Mouse (Mus musculus) retina, embryonic 14.5 days (tissue): ENCODE measurements around the gene Mapk8ip1.

Experiments used
- DNase-seq: peaks from one replicate; pipeline ENCODE4 v3.0.0-alpha.2; 2015; ENCODE audit warnings: low spot score

Gene Mapk8ip1

GRCm38 (mm10) chr2:92372767-92373436 is 28.2 kb downstream of the Mapk8ip1 start:
- no peak for DNase-seq

- DNase-seq, result peak; percentile 23
These were observed 28.9 kb downstream of the Mapk8ip1 start for GRCm38 (mm10) chr2:92371971-92372690.

DNA sequence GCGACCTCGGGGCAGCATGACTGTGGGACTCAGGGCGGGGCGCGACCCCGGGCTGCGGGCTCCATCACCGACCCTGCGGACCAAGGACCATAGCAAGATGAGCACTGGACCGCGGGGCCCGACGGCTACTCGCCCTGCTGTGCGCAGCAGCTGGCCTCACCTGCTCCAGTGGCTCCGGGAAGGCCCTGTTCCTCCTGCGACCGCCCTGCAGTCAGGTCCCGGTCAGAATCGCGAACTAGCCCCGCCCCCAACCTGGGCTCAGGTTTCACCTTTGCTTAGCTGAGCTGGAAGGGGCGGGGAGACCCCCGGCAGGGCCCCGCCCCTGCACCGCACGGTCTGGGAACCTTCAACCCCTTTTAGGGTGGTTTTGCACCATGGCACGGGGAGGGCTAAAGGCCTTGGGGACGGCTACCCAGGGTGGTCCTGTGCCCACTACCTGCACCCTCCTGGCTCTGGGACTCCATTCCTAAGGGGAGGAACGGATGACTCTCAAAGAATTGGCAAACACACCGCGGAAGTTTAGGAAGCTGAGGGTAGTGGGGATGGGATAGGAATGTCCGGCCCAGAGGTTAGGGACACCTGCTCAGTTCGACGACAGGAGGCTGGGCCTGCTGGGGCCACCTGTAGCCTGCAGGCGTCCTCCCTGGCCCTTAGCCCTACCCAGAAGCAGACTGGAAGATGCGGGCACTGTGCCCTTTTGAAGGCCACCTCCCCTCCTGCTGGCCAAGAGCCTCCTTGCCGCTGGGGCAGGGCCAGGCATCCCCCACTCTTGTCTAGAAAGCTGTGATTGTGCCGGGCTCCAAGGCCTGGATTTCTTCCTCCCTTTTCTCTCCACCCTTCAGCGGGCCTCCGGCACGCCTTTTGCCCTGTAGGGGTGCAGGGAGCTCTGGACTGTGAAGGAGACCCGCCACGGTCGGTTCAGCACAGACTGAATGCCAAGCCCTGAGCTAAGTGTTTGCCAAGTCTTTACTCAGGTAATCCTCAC is 29.9 kb downstream of the Mapk8ip1 start:
- DNase-seq, result peak; percentile 58

GRCm38 (mm10) chr2:92370375-92370774 is 30.7 kb downstream of the Mapk8ip1 start:
- no peak for DNase-seq

DNA sequence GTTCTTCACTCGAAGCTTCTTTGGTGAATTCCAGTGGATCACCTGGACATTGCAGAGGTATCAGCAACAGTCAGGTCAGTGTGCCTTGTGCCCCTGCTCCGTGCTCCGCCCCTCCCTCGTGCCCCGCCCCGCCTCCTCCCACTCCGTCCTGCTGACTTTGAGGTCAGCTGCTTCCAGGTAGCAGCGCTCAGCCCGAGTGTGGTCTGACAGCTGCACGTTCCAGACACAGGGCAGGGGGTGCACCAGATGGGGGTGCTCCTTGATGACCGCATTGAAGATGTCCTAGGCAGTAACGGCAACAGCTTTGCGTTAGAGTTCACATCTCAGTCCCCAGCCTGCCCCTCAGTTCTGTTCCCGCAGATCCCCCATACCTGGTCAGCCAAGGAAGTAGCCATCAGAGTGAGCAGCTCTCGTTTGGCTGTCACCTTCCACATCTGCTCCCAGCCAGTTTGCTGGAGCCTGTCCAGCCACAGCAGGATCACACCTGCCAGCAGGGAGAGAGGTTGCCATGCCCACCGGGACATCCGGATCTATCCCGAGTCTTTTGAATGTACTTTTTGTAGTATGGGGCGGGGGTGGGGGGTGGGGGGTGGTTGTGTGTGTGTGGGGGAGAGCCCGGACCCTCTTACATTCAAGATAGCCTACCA is 33.6 kb downstream of the Mapk8ip1 start:
- DNase-seq, result no peak

DNA sequence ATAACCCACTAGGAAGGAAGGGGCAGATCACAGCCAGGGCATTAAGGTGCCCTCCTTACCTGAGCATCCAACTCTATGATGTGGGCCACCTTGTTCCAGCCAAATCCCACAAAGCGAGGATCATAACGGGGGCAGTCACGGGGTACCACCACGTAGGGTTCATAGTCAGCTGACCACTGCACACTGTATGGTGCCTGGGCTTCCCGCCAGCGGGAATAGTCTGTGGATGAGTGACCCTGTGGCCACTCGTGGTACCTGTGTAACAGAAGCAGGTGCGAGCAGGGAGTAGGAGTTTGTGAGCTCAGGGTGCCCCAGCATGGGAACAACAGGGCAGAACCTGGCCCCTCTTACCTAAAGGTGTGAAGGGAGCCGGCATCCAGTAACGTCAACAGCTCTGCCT is 35.5 kb downstream of the Mapk8ip1 start:
- no peak for DNase-seq

GRCm38 (mm10) chr2:92364086-92364485 is 37.0 kb downstream of the Mapk8ip1 start:
- no peak for DNase-seq

DNA sequence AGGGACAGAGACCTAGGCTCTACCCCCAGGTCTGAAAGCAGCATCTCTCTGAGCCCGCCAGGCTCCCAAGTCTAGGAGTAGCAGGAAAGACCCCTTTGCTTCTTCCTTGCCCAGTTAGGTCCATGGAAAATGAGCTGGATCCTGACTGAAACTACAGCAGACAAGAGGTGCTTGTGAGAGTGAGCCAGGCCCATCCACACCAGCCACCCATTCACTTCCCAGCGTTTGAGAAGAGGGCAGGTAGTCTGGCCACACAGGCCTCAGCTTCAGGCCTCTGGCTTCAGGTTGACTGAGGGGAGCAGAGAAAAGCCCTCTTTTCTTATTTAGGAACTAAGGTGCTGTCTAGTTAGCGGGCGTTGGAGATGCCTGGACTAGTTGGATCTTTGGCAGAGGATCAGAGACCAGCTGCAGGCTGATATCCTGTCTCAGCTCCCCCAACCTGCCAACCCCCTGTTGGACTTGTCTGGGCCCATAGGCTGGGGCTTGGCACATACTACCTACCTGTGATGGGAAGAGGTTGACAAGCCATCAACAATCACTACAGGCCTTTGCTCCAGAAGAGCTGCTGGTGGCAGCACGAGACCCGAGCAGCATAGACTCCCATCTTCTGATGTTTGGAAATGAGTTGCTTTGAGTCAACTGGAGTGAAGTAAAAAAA is 38.4 kb downstream of the Mapk8ip1 start:
- no peak for DNase-seq

- no peak for DNase-seq
These were observed 39.3 kb downstream of the Mapk8ip1 start for GRCm38 (mm10) chr2:92361795-92362194.

DNA sequence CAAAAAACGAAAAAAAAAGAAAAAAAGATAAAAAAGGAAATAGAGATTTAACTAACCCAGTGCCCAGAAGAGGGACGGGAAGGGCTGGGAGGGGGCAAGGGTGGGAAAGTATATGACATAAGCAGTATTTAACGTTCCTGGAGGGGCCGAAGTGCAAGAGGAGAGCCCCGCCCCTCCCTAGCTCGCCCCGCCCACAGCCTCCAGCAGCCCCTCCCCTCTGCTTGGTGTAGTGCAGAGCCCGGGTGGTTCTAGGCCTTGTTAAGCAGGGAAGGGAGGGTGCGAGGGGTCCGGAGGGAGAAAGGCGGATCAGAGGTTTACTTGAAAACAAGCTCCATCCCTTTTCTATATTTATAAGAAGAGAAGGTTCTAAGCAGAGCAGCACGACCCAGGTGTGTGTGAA is 40.2 kb downstream of the Mapk8ip1 start:
- DNase-seq, result no peak

GRCm38 (mm10) chr2:92360186-92360823 is 40.8 kb downstream of the Mapk8ip1 start:
- no peak for DNase-seq

DNA sequence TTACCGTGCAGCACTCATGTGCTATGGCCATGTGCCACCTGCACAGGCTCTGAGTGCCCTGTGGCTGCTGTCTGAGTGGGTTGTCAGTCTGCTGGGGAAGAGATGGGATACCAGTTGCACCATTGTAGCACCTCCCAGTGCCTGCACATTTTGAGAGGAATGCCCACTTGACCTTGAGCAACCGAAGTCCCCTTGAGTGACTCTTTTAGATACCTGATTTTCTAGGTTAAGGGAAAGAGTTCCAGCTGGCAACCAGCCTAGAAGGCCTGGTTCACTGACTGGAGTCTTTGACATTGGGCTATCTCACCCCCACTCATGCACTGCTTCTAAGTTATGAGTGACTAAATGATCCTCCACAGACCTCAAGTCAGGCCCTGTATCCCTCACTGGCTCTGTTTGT is 41.8 kb downstream of the Mapk8ip1 start:
- no peak for DNase-seq

- DNase-seq, result no peak
These were observed 46.8 kb downstream of the Mapk8ip1 start for GRCm38 (mm10) chr2:92354224-92354623.

GRCm38 (mm10) chr2:92353402-92353801 is 47.7 kb downstream of the Mapk8ip1 start:
- no peak for DNase-seq

DNA sequence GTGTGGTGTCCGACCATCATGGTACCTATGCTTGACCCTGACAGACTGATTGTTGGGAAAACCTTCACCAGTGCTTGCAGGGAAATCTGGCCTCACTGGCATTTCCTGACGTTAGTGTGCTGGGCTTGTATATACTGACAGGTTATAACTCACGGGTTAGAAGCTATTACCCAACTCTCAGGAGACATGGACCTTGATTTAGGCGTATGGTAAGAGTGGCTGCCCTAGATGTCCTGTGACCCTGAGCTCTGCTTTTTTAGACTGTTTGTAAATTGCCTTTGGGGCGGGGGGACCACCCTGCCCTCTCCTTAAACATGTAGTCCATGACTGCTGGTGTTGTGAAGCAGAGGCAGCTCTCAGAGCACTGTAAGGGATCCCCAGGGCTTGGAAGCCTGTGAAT is 50.4 kb downstream of the Mapk8ip1 start:
- no peak for DNase-seq

- no peak for DNase-seq
These were observed 51.3 kb downstream of the Mapk8ip1 start for GRCm38 (mm10) chr2:92349589-92350425.

- DNase-seq, result no peak
These were observed 53.9 kb downstream of the Mapk8ip1 start for GRCm38 (mm10) chr2:92347191-92347590.

- DNase-seq, result no peak
These were observed 58.6 kb downstream of the Mapk8ip1 start for GRCm38 (mm10) chr2:92342418-92342817.
